Mouse (Mus musculus): ENCODE results near the gene Lsm14b.

DNA sequence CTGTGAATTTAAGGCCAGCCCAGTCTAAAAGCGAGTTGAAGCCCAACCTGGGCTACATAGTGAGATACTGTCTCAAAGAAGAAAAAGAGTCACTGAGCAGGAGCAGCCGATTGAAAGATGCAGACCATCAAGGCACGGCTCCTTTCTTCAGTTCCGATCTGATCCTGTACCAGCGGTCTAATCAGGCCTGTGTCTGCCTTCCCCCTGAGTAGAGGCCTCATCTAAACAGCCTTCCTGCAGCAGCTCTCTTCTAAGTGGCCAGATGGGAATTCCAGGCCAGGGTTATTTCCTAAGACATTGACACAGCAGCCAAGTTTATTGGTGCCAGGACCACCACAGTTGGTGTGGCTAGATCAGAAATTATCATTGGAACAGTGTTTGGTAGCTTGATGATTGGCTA is 31.7 kb upstream of the Lsm14b start:
- no peak for TF ChIP-seq POLR2A (IDR thresholded peaks at IDR 0.05; ENCODE audit: control insufficient read depth, extremely low read depth, insufficient read depth, low read length, poor library complexity)
- TF ChIP-seq CTCF (IDR thresholded peaks at IDR 0.05; ENCODE audit: borderline replicate concordance, control insufficient read depth, extremely low read depth, insufficient read depth, low read length, poor library complexity) = no peak
